Mouse (Mus musculus): ENCODE measurements around the gene Tsc22d4. TPM values are rescaled to one million over a fixed set of nuclear protein-coding genes. Genes with fewer than 3 reads are reported as not detected.
"Not testable (repeated sequence)": the region's sequence is repeated elsewhere in the genome, so short reads cannot be mapped to it uniquely, and the experiment has no call there.

The Tsc22d4 gene
- polyA plus RNA-seq, 1 experiment from 2014 or later = 189 TPM

DNA sequence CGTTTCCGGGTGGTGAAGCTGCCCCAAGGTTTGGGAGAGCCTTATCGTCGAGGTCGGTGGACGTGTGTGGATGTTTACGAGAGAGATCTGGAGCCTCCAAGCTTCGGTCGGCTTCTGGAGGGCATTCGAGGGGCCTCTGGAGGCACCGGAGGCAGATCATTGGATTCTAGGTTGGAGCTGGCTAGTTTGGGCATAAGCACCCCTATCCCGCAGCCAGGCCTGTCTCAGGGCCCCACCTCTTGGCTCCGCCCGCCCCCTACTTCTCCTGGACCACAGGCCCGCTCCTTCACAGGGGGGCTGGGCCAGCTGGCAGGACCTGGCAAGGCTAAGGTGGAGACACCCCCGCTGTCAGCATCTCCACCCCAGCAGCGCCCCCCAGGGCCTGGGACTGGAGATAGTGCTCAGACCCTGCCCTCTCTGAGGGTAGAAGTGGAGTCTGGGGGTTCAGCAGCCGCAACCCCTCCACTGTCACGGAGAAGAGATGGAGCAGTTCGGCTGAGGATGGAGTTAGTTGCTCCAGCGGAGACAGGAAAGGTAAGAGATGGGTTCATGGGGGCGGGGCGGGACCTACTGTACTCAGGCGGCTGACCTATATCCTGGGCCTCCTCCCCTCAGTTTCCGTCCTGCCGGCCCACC lies 1.9 kb downstream of the Tsc22d4 start:
- 0 out of 2 replicates have a peak, but pooled peaks have one; percentile 14 for ATAC-seq (replicated peaks; ENCODE audit: extremely low read depth, insufficient read depth, low FRiP score)
- Histone ChIP-seq H3K27me3 (ENCODE audit: control insufficient read depth, insufficient read depth, low read length) (no peaks in the 10 kb centered on the region), H3K4me2 (ENCODE audit: low read depth, low read length) (peak overlapping the region; percentile 98), H3K4me1 (ENCODE audit: control insufficient read depth, insufficient read depth, low read length) (peaks cover 45% of the 10 kb centered on the region), H3K9ac (ENCODE audit: low read length) (peak overlapping the region; percentile 98), H3K9me3 (replicated peaks; ENCODE audit: control insufficient read depth, low read length) (no peaks in the 10 kb centered on the region), H3K27ac (ENCODE audit: low read length) (peak overlapping the region; percentile 97), H3K36me3 (ENCODE audit: control insufficient read depth, insufficient read depth) (peaks cover 12% of the 10 kb centered on the region), H3K4me3 (ENCODE audit: low read length) (peak overlapping the region; percentile 95)
- WGBS = under 1% methylated on average over 26 of the region's 26 CpGs

DNA sequence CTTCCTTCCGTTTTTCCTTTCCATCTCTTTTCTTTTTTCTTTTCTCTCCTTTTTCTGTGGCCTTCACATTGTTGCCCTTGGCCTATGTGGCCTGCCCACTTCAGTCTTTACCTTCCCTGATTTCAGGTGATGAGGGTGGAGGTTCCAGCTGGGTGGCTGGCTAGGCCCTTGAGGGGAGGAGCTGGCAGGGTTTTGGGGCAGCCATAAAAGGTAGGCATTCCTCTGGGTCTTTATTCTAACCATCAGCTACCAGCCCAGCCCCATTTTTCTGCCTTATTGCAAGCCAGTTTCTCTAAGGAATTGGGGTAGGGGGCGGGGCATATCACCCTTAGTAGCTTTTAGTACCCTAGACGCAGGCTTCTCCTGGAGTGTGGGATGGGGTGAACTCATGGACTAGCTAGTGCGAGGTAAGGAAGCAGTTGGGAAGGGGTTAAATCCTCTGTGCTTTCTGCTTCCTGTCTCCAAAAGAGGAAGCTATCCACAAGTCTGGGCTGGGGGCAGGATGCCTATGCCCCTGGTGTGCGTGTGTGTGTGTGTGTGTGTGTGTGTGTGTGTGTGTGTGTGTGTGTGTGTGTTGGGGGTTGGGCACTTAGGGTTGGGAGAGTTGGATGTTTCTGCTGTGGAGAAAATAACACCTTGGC lies 2.7 kb downstream of the Tsc22d4 start:
- WGBS = 19% methylated on average over 5 of the region's 5 CpGs
- peaks cover 51% of the 10 kb centered on the region for H3K4me1 ChIP-seq (ENCODE audit: control insufficient read depth, insufficient read depth, low read length)
- ATAC-seq (replicated peaks; ENCODE audit: extremely low read depth, insufficient read depth, low FRiP score) = no peak
- H3K36me3 ChIP-seq (ENCODE audit: control insufficient read depth, insufficient read depth) = peaks cover 14% of the 10 kb centered on the region
- H3K9me3 ChIP-seq (replicated peaks; ENCODE audit: control insufficient read depth, low read length) = no peaks in the 10 kb centered on the region
- peak overlapping the region; percentile 97 for H3K27ac ChIP-seq (ENCODE audit: low read length)
- H3K4me2 ChIP-seq (ENCODE audit: low read depth, low read length) = peak overlapping the region; percentile 98
- no peaks in the 10 kb centered on the region for H3K27me3 ChIP-seq (ENCODE audit: control insufficient read depth, insufficient read depth, low read length)
- H3K4me3 ChIP-seq (ENCODE audit: low read length) = peak overlapping the region; percentile 95
- H3K9ac ChIP-seq (ENCODE audit: low read length) = peak overlapping the region; percentile 98

DNA sequence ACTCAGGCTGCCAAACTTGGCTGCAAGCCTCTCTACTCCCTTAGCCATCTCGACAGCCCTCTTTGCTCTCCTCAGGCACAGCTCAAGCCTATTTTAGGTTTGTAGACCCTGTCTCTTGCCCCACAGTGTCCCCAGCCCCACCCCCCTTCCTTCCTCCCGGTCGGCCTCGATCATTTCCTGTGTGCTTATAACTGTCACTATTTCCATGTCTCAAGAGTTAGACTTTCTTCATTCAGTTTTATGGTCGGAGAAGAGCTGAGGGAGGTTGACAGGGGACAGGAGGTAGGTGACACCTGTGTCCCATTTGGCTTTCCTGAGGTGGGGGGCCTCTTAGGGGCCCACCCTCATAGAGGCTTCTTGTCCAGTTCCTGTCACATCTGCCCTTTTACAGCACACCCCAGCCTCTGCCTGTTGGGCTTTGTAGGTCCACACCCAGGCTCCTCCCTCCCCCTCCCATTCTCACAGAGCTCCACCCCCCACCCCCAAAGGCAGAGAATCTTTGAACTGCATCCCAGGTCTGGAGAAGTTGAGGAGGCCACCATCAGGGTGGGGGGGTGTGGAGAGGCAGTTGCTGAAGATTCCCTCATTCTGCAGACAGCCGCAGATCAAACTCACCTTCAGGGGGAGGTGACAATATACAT lies 3.8 kb downstream of the Tsc22d4 start:
- Histone ChIP-seq H3K9me3 (replicated peaks; ENCODE audit: control insufficient read depth, low read length) (no peaks in the 10 kb centered on the region), H3K27ac (ENCODE audit: low read length) (peak overlapping the region; percentile 97), H3K4me3 (ENCODE audit: low read length) (peak overlapping the region; percentile 95), H3K9ac (ENCODE audit: low read length) (peak overlapping the region; percentile 98), H3K36me3 (ENCODE audit: control insufficient read depth, insufficient read depth) (peaks cover 14% of the 10 kb centered on the region), H3K4me2 (ENCODE audit: low read depth, low read length) (peak overlapping the region; percentile 98), H3K4me1 (ENCODE audit: control insufficient read depth, insufficient read depth, low read length) (peaks cover 57% of the 10 kb centered on the region), H3K27me3 (ENCODE audit: control insufficient read depth, insufficient read depth, low read length) (no peaks in the 10 kb centered on the region)
- 34% methylated on average over 6 of the region's 6 CpGs for WGBS
- no peak for ATAC-seq (replicated peaks; ENCODE audit: extremely low read depth, insufficient read depth, low FRiP score)

DNA sequence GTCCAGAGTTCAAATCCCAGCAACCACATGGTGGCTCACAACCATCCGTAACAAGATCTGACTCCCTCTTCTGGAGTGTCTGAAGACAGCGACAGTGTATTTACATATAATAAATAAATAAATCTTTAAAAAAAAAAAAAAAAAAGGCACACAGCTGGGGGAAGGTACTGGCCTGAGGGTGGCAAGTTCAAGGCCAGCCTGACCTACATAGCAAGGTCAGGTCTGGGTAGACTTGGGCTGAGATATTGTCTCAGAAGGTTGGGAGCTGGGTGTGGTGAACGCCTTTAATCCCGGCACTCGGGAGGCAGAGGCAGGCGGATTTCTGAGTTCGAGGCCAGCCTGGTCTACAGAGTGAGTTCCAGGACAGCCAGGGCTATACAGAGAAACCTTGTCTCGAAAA lies 4.7 kb downstream of the Tsc22d4 start:
- H3K4me2 ChIP-seq (ENCODE audit: low read depth, low read length); H3K27me3 ChIP-seq (ENCODE audit: control insufficient read depth, insufficient read depth, low read length); H3K4me3 ChIP-seq (ENCODE audit: low read length); H3K9ac ChIP-seq (ENCODE audit: low read length); H3K27ac ChIP-seq (ENCODE audit: low read length); H3K9me3 ChIP-seq (replicated peaks; ENCODE audit: control insufficient read depth, low read length); ATAC-seq (replicated peaks; ENCODE audit: extremely low read depth, insufficient read depth, low FRiP score): not testable (repeated sequence)
- peaks cover 54% of the 10 kb centered on the region for H3K4me1 ChIP-seq (ENCODE audit: control insufficient read depth, insufficient read depth, low read length)
- H3K36me3 ChIP-seq (ENCODE audit: control insufficient read depth, insufficient read depth) = peaks cover 14% of the 10 kb centered on the region
- whole genome bisulfite sequencing = 88% methylated on average over 7 of the region's 8 CpGs

DNA sequence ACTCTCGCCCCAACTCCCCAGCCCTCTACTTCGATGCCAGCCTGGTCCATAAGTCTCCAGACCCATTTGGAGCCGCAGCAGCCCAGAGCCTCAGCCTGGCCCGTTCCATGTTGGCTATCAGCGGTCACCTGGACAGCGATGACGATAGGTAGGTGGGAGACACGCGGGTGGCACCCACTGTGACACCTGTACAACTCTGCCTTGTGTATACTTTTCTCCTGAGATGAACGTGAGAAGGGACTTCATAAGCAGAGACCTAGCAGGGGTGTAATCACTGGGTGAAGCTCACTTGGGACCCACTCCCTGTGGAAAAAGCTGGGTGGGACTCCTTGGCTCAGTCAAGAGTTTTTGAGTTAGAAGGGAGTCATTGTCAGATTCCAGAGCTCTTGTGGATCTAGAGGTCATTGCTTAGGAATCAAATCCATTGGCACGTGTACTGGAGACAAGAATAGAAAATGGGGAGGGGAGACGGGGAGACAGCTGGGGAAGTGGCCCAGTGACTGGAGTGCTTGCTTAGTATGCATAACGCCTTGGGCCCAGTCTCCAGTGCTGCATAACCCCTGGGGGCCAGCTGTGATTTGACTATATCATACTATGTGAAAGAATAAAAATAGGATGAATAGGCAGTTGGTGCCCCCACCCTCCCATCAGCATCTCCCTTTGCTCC lies 5.8 kb downstream of the Tsc22d4 start:
- Histone ChIP-seq H3K27ac (ENCODE audit: low read length) (peak overlapping the region; percentile 93), H3K4me3 (ENCODE audit: low read length) (no peak overlapping the region), H3K4me1 (ENCODE audit: control insufficient read depth, insufficient read depth, low read length) (peaks cover 60% of the 10 kb centered on the region), H3K9ac (ENCODE audit: low read length) (peak overlapping the region; percentile 55), H3K36me3 (ENCODE audit: control insufficient read depth, insufficient read depth) (peaks cover 17% of the 10 kb centered on the region), H3K27me3 (ENCODE audit: control insufficient read depth, insufficient read depth, low read length) (no peaks in the 10 kb centered on the region), H3K9me3 (replicated peaks; ENCODE audit: control insufficient read depth, low read length) (no peaks in the 10 kb centered on the region), H3K4me2 (ENCODE audit: low read depth, low read length) (peak overlapping the region; percentile 41)
- no peak; the same call in 1 of the 2 replicates for ATAC-seq (replicated peaks; ENCODE audit: extremely low read depth, insufficient read depth, low FRiP score)
- 74% methylated on average over 13 of the region's 13 CpGs for WGBS

GRCm38 (mm10) chr5:137751988-137752387 lies 6.5 kb downstream of the Tsc22d4 start:
- Histone ChIP-seq H3K9me3 (replicated peaks; ENCODE audit: control insufficient read depth, low read length) (no peaks in the 10 kb centered on the region), H3K27me3 (ENCODE audit: control insufficient read depth, insufficient read depth, low read length) (no peaks in the 10 kb centered on the region), H3K27ac (ENCODE audit: low read length) (peak overlapping the region; percentile 93), H3K36me3 (ENCODE audit: control insufficient read depth, insufficient read depth) (peaks cover 17% of the 10 kb centered on the region), H3K4me3 (ENCODE audit: low read length) (no peak overlapping the region), H3K4me1 (ENCODE audit: control insufficient read depth, insufficient read depth, low read length) (peaks cover 63% of the 10 kb centered on the region), H3K9ac (ENCODE audit: low read length) (peak overlapping the region; percentile 21; the same call in 1 of the 2 replicates), H3K4me2 (ENCODE audit: low read depth, low read length) (no peak overlapping the region)
- ATAC-seq (replicated peaks; ENCODE audit: extremely low read depth, insufficient read depth, low FRiP score) = no peak
- WGBS = 88% methylated on average over 6 of the region's 6 CpGs

DNA sequence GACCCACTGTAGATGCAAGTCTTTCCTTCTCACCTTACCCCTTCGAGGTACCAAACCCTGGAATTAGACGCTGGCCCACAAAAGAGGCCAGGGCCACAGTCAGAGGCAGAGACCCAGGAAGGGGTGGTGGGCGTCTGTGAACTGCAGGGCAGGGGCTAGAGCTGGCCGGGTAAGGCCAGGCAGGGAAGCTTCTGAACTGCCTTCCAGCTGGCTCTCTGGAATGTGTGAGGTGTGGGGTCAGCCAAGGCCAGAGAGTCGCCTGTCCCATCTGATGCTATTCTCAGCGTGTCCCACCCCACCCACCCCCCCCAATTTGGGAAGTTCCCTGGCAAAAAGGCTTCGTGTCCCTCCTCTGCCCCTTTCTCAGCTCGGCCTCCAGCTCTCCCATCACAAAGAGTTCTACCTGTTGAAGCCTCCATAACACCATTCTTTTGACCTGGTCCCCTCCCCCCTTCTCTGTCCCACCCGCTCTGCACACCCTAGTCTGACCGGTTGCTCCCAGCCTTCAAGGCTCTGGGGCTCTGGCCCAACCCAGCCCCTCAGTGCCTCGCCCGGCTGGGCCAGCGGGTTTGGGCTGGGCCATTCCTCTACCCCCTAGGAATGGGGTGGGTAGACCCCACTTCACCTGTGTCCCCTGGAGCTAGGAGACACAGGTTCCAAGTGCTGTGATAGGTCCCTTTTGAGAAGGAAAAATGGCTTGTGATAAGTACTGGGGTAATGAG lies 7.7 kb downstream of the Tsc22d4 start:
- Histone ChIP-seq H3K4me3 (ENCODE audit: low read length) (no peak overlapping the region), H3K27ac (ENCODE audit: low read length) (peak overlapping the region; percentile 58), H3K9ac (ENCODE audit: low read length) (peak overlapping the region; percentile 55), H3K4me2 (ENCODE audit: low read depth, low read length) (no peak overlapping the region; the same call in 1 of the 2 replicates), H3K27me3 (ENCODE audit: control insufficient read depth, insufficient read depth, low read length) (no peaks in the 10 kb centered on the region), H3K4me1 (ENCODE audit: control insufficient read depth, insufficient read depth, low read length) (peaks cover 71% of the 10 kb centered on the region), H3K9me3 (replicated peaks; ENCODE audit: control insufficient read depth, low read length) (no peaks in the 10 kb centered on the region), H3K36me3 (ENCODE audit: control insufficient read depth, insufficient read depth) (peaks cover 21% of the 10 kb centered on the region)
- no peak for ATAC-seq (replicated peaks; ENCODE audit: extremely low read depth, insufficient read depth, low FRiP score)
- WGBS = 53% methylated on average over 13 of the region's 13 CpGs

- WGBS = 80% methylated on average over 5 of the region's 5 CpGs
- H3K27ac ChIP-seq (ENCODE audit: low read length) = peak overlapping the region; percentile 30; the same call in 1 of the 2 replicates
- H3K9ac ChIP-seq (ENCODE audit: low read length) = no peak overlapping the region
- H3K4me3 ChIP-seq (ENCODE audit: low read length) = no peak overlapping the region
- H3K27me3 ChIP-seq (ENCODE audit: control insufficient read depth, insufficient read depth, low read length) = no peaks in the 10 kb centered on the region
- H3K4me2 ChIP-seq (ENCODE audit: low read depth, low read length) = no peak overlapping the region
- peaks cover 64% of the 10 kb centered on the region for H3K4me1 ChIP-seq (ENCODE audit: control insufficient read depth, insufficient read depth, low read length)
- ATAC-seq (replicated peaks; ENCODE audit: extremely low read depth, insufficient read depth, low FRiP score) = no peak
- H3K9me3 ChIP-seq (replicated peaks; ENCODE audit: control insufficient read depth, low read length) = no peaks in the 10 kb centered on the region
- peaks cover 29% of the 10 kb centered on the region for H3K36me3 ChIP-seq (ENCODE audit: control insufficient read depth, insufficient read depth)
Measured at GRCm38 (mm10) chr5:137755425-137755824, 9.9 kb downstream of the Tsc22d4 start.

Measured in heart, embryonic 16.5 days (tissue).